Mouse (Mus musculus): Measurements from ENCODE around the gene Mcm5. TPM values are rescaled to one million over a fixed set of nuclear protein-coding genes. Genes with fewer than 3 reads are reported as not detected.
A peak's percentile ranks its signal among the peaks of the same experiment; 100 is the strongest.

Mcm5 gene
- polyA plus RNA-seq, 1 experiment from 2014 or later, result 212 TPM

GRCm38 (mm10) chr8:75137536-75137935 lies 28.2 kb downstream of the Mcm5 start:
- no peak overlapping the region for H3K27ac ChIP-seq
- 80% methylated on average over 3 of the region's 3 CpGs for WGBS
- no peak overlapping the region for H3K9ac ChIP-seq
- no peak overlapping the region for H3K4me3 ChIP-seq
- H3K9me3 ChIP-seq, result no peaks in the 10 kb centered on the region
- no peaks in the 10 kb centered on the region for H3K27me3 ChIP-seq
- ATAC-seq (ENCODE audit: borderline replicate concordance, extremely low read depth, low FRiP score, low TSS enrichment), result peak; percentile 27; the same call in 1 of the 2 replicates
- no peak overlapping the region for H3K4me2 ChIP-seq
- H3K4me1 ChIP-seq, result peaks cover 20% of the 10 kb centered on the region
- no peaks in the 10 kb centered on the region for H3K36me3 ChIP-seq

DNA sequence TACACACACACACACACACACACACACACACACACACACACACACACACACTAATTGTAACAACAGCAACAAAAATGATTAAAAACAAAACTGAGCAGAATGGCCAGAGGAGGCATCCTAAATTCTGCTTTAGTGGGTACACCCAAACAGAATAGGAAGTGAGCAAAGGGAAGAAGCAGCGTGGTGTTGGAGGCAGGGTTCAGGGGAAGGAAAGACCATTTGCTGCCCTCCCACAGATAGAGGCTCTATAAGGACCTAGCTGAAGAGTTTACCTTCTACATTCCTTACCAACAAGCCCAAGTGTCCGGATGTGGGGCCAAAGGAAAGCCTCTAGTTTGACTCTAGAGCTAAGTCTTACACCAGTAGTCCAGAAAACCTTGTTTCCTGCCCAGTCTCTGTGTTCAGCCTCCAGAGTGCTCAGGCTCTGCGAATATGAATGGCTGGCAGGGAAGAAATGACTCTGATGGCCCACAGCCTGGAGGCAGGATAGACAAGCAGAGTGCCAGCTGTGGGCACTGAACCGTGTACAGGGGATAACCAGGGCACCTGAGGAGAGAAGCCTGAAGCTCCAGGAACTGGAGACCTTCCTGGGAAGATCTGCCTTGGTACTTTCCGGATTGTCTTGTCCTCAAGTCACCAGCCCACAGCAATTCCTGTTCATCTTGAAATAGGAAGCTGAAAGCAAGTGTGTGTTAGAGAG lies 41.7 kb downstream of the Mcm5 start:
- 50% methylated on average over 5 of the region's 5 CpGs for WGBS
- no peaks in the 10 kb centered on the region for H3K4me1 ChIP-seq
- H3K9ac ChIP-seq, result no peak overlapping the region
- H3K4me2 ChIP-seq, result no peak overlapping the region
- no peaks in the 10 kb centered on the region for H3K27me3 ChIP-seq
- H3K4me3 ChIP-seq, result no peak overlapping the region
- no peaks in the 10 kb centered on the region for H3K9me3 ChIP-seq
- no peak overlapping the region for H3K27ac ChIP-seq
- H3K36me3 ChIP-seq, result no peaks in the 10 kb centered on the region
- no peak for ATAC-seq (ENCODE audit: borderline replicate concordance, extremely low read depth, low FRiP score, low TSS enrichment)

DNA sequence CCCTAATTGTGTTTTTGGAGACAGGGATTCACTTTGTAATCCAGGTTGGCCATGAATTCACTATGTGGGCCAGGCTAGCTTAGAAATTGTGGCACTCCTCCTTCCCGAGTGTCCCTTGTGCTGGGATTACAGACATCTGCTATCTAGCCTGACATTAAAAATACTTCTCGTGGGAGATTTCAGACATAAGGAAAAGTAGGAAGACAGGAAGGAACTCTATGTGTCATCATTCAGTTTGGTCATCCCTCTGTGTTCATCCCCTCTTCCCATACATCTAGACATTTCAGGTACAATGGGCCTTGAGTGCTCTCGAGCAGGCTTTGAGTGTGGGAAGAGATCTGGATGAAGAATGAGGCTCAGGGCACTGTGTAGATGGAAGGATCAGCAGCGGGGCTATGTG lies 42.4 kb downstream of the Mcm5 start:
- 62% methylated on average over 4 of the region's 4 CpGs for WGBS
- ATAC-seq (ENCODE audit: borderline replicate concordance, extremely low read depth, low FRiP score, low TSS enrichment), result no peak
- H3K9ac ChIP-seq, result no peak overlapping the region
- H3K27ac ChIP-seq, result no peak overlapping the region
- H3K4me3 ChIP-seq, result no peak overlapping the region
- no peaks in the 10 kb centered on the region for H3K27me3 ChIP-seq
- no peaks in the 10 kb centered on the region for H3K9me3 ChIP-seq
- no peak overlapping the region for H3K4me2 ChIP-seq
- H3K36me3 ChIP-seq, result no peaks in the 10 kb centered on the region
- H3K4me1 ChIP-seq, result no peaks in the 10 kb centered on the region

- Histone ChIP-seq H3K4me2 (no peak overlapping the region), H3K36me3 (no peaks in the 10 kb centered on the region), H3K27me3 (no peaks in the 10 kb centered on the region), H3K4me3 (no peak overlapping the region), H3K9ac (no peak overlapping the region), H3K27ac (no peak overlapping the region), H3K9me3 (no peaks in the 10 kb centered on the region), H3K4me1 (no peaks in the 10 kb centered on the region)
- ATAC-seq (ENCODE audit: borderline replicate concordance, extremely low read depth, low FRiP score, low TSS enrichment), result no peak
- WGBS, result 68% methylated on average over 2 of the region's 2 CpGs
These were observed 43.2 kb downstream of the Mcm5 start for GRCm38 (mm10) chr8:75152505-75153082.

DNA sequence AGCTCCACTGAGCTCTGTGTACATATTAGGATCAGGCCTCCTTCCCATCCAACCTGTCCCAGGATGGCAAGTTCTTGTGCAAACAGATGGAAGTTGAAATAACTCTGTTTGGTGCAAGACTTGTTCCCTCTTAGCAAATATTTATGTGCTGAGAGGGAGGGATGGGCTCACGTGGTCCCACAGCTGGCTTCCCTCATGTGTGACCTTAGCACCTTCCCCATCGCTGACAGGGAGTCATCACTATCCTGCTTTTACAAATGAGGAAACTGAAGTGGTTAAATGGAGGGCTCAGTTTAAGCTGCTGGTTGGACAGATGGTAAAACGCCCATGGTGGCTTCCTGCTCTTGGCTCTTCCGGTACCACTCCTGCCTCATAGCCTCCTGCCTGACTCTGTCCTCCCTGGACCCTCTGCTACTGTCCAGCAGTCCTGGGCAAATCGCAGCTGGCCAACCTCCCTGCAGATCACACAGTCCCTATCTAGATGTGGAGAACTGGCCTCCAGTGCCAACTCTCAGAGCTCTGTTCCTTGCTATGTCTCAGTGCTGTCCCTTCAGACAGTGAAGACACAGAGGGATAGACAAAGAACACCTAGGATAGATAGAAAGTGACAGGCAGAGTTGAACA lies 45.6 kb downstream of the Mcm5 start:
- H3K27me3 ChIP-seq, result no peaks in the 10 kb centered on the region
- H3K4me1 ChIP-seq, result no peaks in the 10 kb centered on the region
- H3K9me3 ChIP-seq, result no peaks in the 10 kb centered on the region
- H3K4me2 ChIP-seq, result no peak overlapping the region
- H3K27ac ChIP-seq, result no peak overlapping the region
- ATAC-seq (ENCODE audit: borderline replicate concordance, extremely low read depth, low FRiP score, low TSS enrichment), result no peak
- no peak overlapping the region for H3K4me3 ChIP-seq
- no peak overlapping the region for H3K9ac ChIP-seq
- 18% methylated on average over 5 of the region's 5 CpGs for WGBS
- H3K36me3 ChIP-seq, result no peaks in the 10 kb centered on the region

- no peaks in the 10 kb centered on the region for H3K9me3 ChIP-seq
- H3K27ac ChIP-seq, result no peak overlapping the region
- H3K4me3 ChIP-seq, result no peak overlapping the region
- H3K4me2 ChIP-seq, result no peak overlapping the region
- WGBS, result 51% methylated on average over 2 of the region's 2 CpGs
- H3K36me3 ChIP-seq, result no peaks in the 10 kb centered on the region
- H3K27me3 ChIP-seq, result no peaks in the 10 kb centered on the region
- no peaks in the 10 kb centered on the region for H3K4me1 ChIP-seq
- ATAC-seq (ENCODE audit: borderline replicate concordance, extremely low read depth, low FRiP score, low TSS enrichment), result no peak
- no peak overlapping the region for H3K9ac ChIP-seq
These were observed 46.5 kb downstream of the Mcm5 start for GRCm38 (mm10) chr8:75155740-75156322.

- no peaks in the 10 kb centered on the region for H3K27me3 ChIP-seq
- no peak overlapping the region for H3K27ac ChIP-seq
- H3K4me2 ChIP-seq, result no peak overlapping the region
- no peaks in the 10 kb centered on the region for H3K9me3 ChIP-seq
- 22% methylated on average over 7 of the region's 7 CpGs for WGBS
- no peak overlapping the region for H3K9ac ChIP-seq
- no peaks in the 10 kb centered on the region for H3K36me3 ChIP-seq
- H3K4me3 ChIP-seq, result no peak overlapping the region
- ATAC-seq (ENCODE audit: borderline replicate concordance, extremely low read depth, low FRiP score, low TSS enrichment), result no peak
- H3K4me1 ChIP-seq, result no peaks in the 10 kb centered on the region
These were observed 48.3 kb downstream of the Mcm5 start for GRCm38 (mm10) chr8:75157471-75158230.

GRCm38 (mm10) chr8:75169363-75169762 lies 60.0 kb downstream of the Mcm5 start:
- H3K4me2 ChIP-seq, result no peak overlapping the region
- no peak overlapping the region for H3K9ac ChIP-seq
- H3K4me1 ChIP-seq, result no peaks in the 10 kb centered on the region
- H3K27ac ChIP-seq, result peak overlapping the region; percentile 29; the same call in 1 of the 2 replicates
- H3K4me3 ChIP-seq, result no peak overlapping the region
- peak; percentile 68 for ATAC-seq (ENCODE audit: borderline replicate concordance, extremely low read depth, low FRiP score, low TSS enrichment)
- 42% methylated on average over 5 of the region's 5 CpGs for WGBS
- H3K27me3 ChIP-seq, result no peaks in the 10 kb centered on the region
- H3K9me3 ChIP-seq, result no peaks in the 10 kb centered on the region
- no peaks in the 10 kb centered on the region for H3K36me3 ChIP-seq

- H3K27ac ChIP-seq, result no peak overlapping the region
- no peaks in the 10 kb centered on the region for H3K4me1 ChIP-seq
- ATAC-seq (ENCODE audit: borderline replicate concordance, extremely low read depth, low FRiP score, low TSS enrichment), result no peak
- no peak overlapping the region for H3K4me3 ChIP-seq
- no peak overlapping the region for H3K9ac ChIP-seq
- no peaks in the 10 kb centered on the region for H3K36me3 ChIP-seq
- 68% methylated on average over 6 of the region's 6 CpGs for WGBS
- no peak overlapping the region for H3K4me2 ChIP-seq
- H3K9me3 ChIP-seq, result no peaks in the 10 kb centered on the region
- H3K27me3 ChIP-seq, result no peaks in the 10 kb centered on the region
These were observed 62.8 kb downstream of the Mcm5 start for GRCm38 (mm10) chr8:75172009-75172685.

All from lung, embryonic 15.5 days (tissue).